Mouse (Mus musculus) forebrain, embryonic 11.5 days (tissue): Measurements from ENCODE around the gene Ap1s3. TPM values are rescaled to one million over a fixed set of nuclear protein-coding genes. Genes with fewer than 3 reads are reported as not detected.

Source experiments
- ATAC-seq: fragments of 200-750 bp; cut with Nextera tagmentation; replicated peaks from 2 replicates; pipeline ENCODE4 v1.8.0; 2017; ENCODE audit warnings: moderate TSS enrichment; ENCODE audit not compliant: low FRiP score
- DNase-seq: peaks from one replicate; pipeline ENCODE4 v3.0.0-alpha.2; 2017; ENCODE audit warnings: low spot score
- H3K27ac ChIP-seq: fragments of 300-500 bp; sonication (generic); 2 replicates; pipeline ENCODE4 v1.5.1; 2014; ENCODE audit warnings: low read depth, low read length
- H3K27me3 ChIP-seq: fragments of 300-500 bp; sonication (generic); 2 replicates; pipeline ENCODE4 v1.6.1; 2014; ENCODE audit warnings: mild to moderate bottlenecking, low read length, mixed read lengths; ENCODE audit not compliant: control insufficient read depth, insufficient read depth
- H3K36me3 ChIP-seq: fragments of 300-500 bp; sonication (generic); 2 replicates; pipeline ENCODE4 v1.6.1; 2014; ENCODE audit warnings: mild to moderate bottlenecking, low read length, moderate library complexity, mixed read lengths; ENCODE audit not compliant: control insufficient read depth, insufficient read depth
- H3K4me1 ChIP-seq: fragments of 300-500 bp; sonication (generic); replicated peaks from 2 replicates; pipeline ENCODE4 v1.6.1; 2014; ENCODE audit warnings: low read length, mixed read lengths; ENCODE audit not compliant: control insufficient read depth, insufficient read depth
- H3K4me2 ChIP-seq: fragments of 300-500 bp; sonication (generic); 2 replicates; pipeline ENCODE4 v1.6.1; 2014; ENCODE audit warnings: low read depth, mild to moderate bottlenecking, low read length, moderate library complexity, mixed read lengths; ENCODE audit not compliant: severe bottlenecking
- H3K4me3 ChIP-seq: fragments of 300-500 bp; sonication (generic); 2 replicates; pipeline ENCODE4 v1.5.1; 2014; ENCODE audit warnings: low read depth, low read length
- H3K9ac ChIP-seq: fragments of 300-500 bp; sonication (generic); 2 replicates; pipeline ENCODE4 v1.6.1; 2014; ENCODE audit warnings: low read length
- H3K9me3 ChIP-seq: fragments of 300-500 bp; sonication (generic); 2 replicates; pipeline ENCODE4 v1.6.1; 2016; ENCODE audit warnings: low read length, mixed read lengths; ENCODE audit not compliant: control insufficient read depth
- WGBS: fragments of 180-500 bp; shearing (Covaris S2); extraction: QIAGEN DNeasy Blood & Tissue Kit; methylation state at CpG from one replicate; pipeline ENCODE4 v1.1.7; 2014; 5-methylcytosine and 5-hydroxymethylcytosine counted together
- polyA plus RNA-seq: library from polyadenylated mRNA; unstranded; fragments of >200 nt; fragmentation: Nextera tagmentation; extraction: Ambion mirVana; gene quantifications from 2 replicates; pipeline ENCODE4 v1.2.1, GENCODE M21; 2014

Ap1s3 gene
- polyA plus RNA-seq, 1 experiment from 2014 or later: 0.17 TPM

DNA sequence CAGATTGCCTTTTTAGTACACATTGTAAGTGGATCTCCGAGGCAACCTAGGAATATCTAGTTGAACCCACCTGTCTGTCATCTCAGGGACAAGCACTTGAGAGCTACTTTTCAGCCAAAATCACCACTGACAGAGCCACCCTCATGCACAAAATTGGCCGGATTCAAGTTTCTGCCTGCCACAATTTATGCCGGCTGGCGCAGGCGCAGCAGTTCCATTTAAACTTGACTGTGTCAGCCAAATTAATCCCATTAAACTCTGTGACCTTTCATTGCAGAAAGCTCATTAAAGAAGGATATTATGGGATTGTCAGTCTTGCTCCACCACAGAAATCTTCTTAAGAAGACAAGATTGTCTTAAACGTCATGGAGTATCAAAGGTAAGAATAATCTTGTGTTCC, 100.6 kb downstream of the Ap1s3 start:
- Histone ChIP-seq H3K36me3 (no peaks in the 10 kb centered on the region), H3K27me3 (no peaks in the 10 kb centered on the region), H3K4me1 (no peaks in the 10 kb centered on the region), H3K4me3 (no peak overlapping the region), H3K4me2 (no peak overlapping the region), H3K27ac (no peak overlapping the region), H3K9me3 (no peaks in the 10 kb centered on the region), H3K9ac (no peak overlapping the region)
- DNase-seq: no peak
- ATAC-seq: no peak
- 77% methylated on average over 6 of the region's 6 CpGs for WGBS

DNA sequence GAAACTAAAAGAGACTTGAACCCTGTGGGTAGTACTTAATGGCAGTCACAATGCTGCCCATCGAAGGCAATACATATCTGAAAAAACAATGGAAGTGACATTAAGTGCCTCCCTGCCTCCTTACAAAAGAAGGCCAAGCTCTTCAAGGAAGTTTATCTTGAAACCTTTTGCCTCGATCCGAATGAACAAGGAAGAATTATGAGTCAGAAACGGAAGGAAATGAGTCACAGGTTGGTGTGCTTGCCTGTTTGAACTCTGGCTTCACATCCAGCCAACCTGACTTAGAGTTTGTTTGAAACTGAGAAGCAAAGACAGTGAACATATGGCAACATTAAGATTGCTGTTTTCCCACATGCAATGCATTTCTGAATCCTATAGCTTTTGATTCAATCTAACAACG, 110.6 kb downstream of the Ap1s3 start:
- WGBS: 81% methylated on average over 5 of the region's 5 CpGs
- no peak overlapping the region for H3K4me3 ChIP-seq
- no peaks in the 10 kb centered on the region for H3K4me1 ChIP-seq
- no peak for DNase-seq
- H3K36me3 ChIP-seq: no peaks in the 10 kb centered on the region
- H3K4me2 ChIP-seq: no peak overlapping the region
- no peaks in the 10 kb centered on the region for H3K27me3 ChIP-seq
- no peak overlapping the region for H3K9ac ChIP-seq
- H3K27ac ChIP-seq: no peak overlapping the region
- H3K9me3 ChIP-seq: no peaks in the 10 kb centered on the region
- ATAC-seq: no peak

Other genes starting within 250 kb of the Ap1s3 start
- 3.3 and 4.5 TPM in 2 replicates for gene Scg2, start 231.9 kb downstream of the Ap1s3 start, polyA plus RNA-seq
- 54.6 and 55.6 TPM in 2 replicates for gene Mrpl44, start 104.0 kb upstream of the Ap1s3 start, polyA plus RNA-seq
- 38.2 and 40.7 TPM in 2 replicates for gene Wdfy1, start 104.2 kb upstream of the Ap1s3 start, polyA plus RNA-seq
- gene Serpine2, start 189.2 kb upstream of the Ap1s3 start, polyA plus RNA-seq: 49.1 and 57.8 TPM in 2 replicates